Mouse (Mus musculus) hindbrain, embryonic 12.5 days (tissue): ENCODE results near the gene Dner. TPM values are rescaled to one million over a fixed set of nuclear protein-coding genes. Genes with fewer than 3 reads are reported as not detected.
A peak's percentile ranks its signal among the peaks of the same experiment; 100 is the strongest.

Experiments used
- ATAC-seq: fragments of 200-750 bp; cut with Nextera tagmentation; 2 replicates; pipeline ENCODE4 v1.8.0; 2017; ENCODE audit warnings: moderate TSS enrichment; ENCODE audit not compliant: low FRiP score
- H3K27ac ChIP-seq: fragments of 300-500 bp; sonication (generic); 2 replicates; pipeline ENCODE4 v1.5.1; 2016; ENCODE audit warnings: mild to moderate bottlenecking
- H3K27me3 ChIP-seq: fragments of 300-500 bp; sonication (generic); 2 replicates; pipeline ENCODE4 v1.6.1; 2016; ENCODE audit warnings: mild to moderate bottlenecking
- H3K36me3 ChIP-seq: fragments of 300-500 bp; sonication (generic); 2 replicates; pipeline ENCODE4 v1.6.1; 2016; ENCODE audit warnings: mild to moderate bottlenecking
- H3K4me1 ChIP-seq: fragments of 300-500 bp; sonication (generic); 2 replicates; pipeline ENCODE4 v1.6.1; 2016
- H3K4me2 ChIP-seq: fragments of 300-500 bp; sonication (generic); replicated peaks from 2 replicates; pipeline ENCODE4 v1.6.1; 2016; ENCODE audit warnings: mild to moderate bottlenecking
- H3K4me3 ChIP-seq: fragments of 300-500 bp; sonication (generic); 2 replicates; pipeline ENCODE4 v1.5.1; 2016; ENCODE audit warnings: mild to moderate bottlenecking
- H3K9ac ChIP-seq: fragments of 300-500 bp; sonication (generic); 2 replicates; pipeline ENCODE4 v1.6.1; 2016; ENCODE audit warnings: mild to moderate bottlenecking, moderate library complexity
- H3K9me3 ChIP-seq: fragments of 300-500 bp; sonication (generic); replicated peaks from 2 replicates; pipeline ENCODE4 v1.6.1; 2016; ENCODE audit warnings: mild to moderate bottlenecking
- WGBS: fragments of 180-500 bp; shearing (Covaris S2); methylation state at CpG from one replicate; pipeline ENCODE4 v1.1.7; 2016; 5-methylcytosine and 5-hydroxymethylcytosine counted together
- polyA plus RNA-seq: library from polyadenylated mRNA; unstranded; fragments of >200 nt; fragmentation: Nextera tagmentation; extraction: Ambion mirVana; gene quantifications from 2 replicates; pipeline ENCODE4 v1.2.1, GENCODE M21; 2016

Dner gene
- polyA plus RNA-seq, 1 experiment from 2014 or later, result 130 TPM

DNA sequence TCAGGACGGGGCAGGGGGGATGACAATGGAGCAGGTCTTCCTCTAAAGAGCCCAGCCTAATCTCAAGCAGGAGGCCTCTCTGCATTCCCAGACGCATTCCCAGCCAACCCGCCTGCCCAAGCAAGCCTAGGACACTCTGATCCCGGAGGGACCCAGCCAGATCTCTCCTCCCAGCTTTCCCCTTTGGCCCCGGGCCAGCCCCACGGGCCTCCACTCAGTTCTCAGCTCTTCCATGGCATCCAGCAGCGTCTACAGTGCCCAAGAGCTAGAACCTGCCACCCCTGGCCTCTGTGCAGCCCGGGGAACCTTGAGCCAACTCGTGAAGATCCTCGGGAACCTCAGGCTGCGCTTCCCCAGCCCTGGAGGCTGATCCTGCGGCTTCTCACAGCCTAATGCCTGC lies 291.1 kb downstream of the Dner start:
- Histone ChIP-seq H3K4me1 (0 out of 2 replicates have a peak, but pooled peaks cover 3% of the 10 kb centered on the region), H3K27me3 (no peaks in the 10 kb centered on the region), H3K27ac (no peak overlapping the region), H3K9ac (no peak overlapping the region), H3K36me3 (no peaks in the 10 kb centered on the region), H3K4me2 (no peak overlapping the region), H3K4me3 (no peak overlapping the region), H3K9me3 (no peaks in the 10 kb centered on the region)
- ATAC-seq, result no peak
- WGBS, result 54% methylated on average over 12 of the region's 12 CpGs

DNA sequence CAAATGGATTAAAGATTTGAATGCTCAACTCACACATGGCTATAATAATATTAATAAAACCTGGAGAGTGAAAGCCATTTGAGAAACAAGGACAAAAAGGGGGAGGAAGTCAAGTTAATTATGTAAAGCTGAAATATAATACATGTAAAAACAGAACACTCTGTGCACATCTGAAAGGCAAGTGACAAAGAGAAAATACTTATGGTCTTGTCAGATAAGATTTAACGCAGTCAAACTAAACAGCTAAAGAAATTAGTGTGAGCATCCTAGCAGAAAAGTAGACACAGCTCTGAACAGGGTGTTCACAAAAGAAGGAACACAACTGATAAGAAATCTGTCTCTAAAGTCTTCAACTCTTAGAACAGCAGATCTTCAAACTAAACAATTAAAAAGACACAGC lies 293.9 kb downstream of the Dner start:
- Histone ChIP-seq H3K4me3 (no peak overlapping the region), H3K27ac (no peak overlapping the region), H3K27me3 (no peaks in the 10 kb centered on the region), H3K4me1 (0 out of 2 replicates have a peak, but pooled peaks cover 3% of the 10 kb centered on the region), H3K4me2 (no peak overlapping the region), H3K9ac (no peak overlapping the region), H3K9me3 (no peaks in the 10 kb centered on the region), H3K36me3 (no peaks in the 10 kb centered on the region)
- WGBS, result 86% methylated on average over 1 of the region's 1 CpGs
- no peak for ATAC-seq

- no peaks in the 10 kb centered on the region for H3K4me1 ChIP-seq
- 84% methylated on average over 3 of the region's 3 CpGs for WGBS
- H3K36me3 ChIP-seq, result 0 out of 2 replicates have a peak, but pooled peaks cover 3% of the 10 kb centered on the region
- no peak for ATAC-seq
- H3K9me3 ChIP-seq, result no peaks in the 10 kb centered on the region
- no peak overlapping the region for H3K4me3 ChIP-seq
- H3K27me3 ChIP-seq, result no peaks in the 10 kb centered on the region
- no peak overlapping the region for H3K27ac ChIP-seq
- H3K4me2 ChIP-seq, result no peak overlapping the region
- H3K9ac ChIP-seq, result no peak overlapping the region
Measured at GRCm38 (mm10) chr1:84399671-84400070, 296.4 kb downstream of the Dner start.

DNA sequence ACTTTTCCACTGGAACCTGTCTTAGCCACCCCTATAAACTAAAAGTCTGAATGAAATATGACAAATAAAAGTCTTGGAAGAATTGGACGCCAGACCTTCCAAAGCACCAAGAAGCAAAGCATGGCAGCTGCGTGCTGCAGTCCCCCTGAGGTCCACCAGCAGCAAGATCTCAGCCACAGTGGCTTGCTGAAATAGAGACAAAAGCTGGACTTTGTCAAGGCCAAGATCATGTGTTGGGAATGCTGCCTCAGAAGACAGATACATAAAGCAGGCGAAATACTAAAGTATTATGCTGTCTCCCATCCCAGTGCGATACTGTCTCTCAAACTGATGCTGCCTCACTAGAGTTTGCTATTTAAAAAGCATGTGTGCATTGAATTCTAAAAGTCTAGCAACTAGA lies 296.9 kb downstream of the Dner start:
- no peak for ATAC-seq
- 91% methylated on average over 4 of the region's 4 CpGs for WGBS

GRCm38 (mm10) chr1:84396787-84397186 lies 299.2 kb downstream of the Dner start:
- no peaks in the 10 kb centered on the region for H3K9me3 ChIP-seq

More for the DNA sequence above, 296.9 kb downstream of the Dner start:
- no peaks in the 10 kb centered on the region for H3K9me3 ChIP-seq
- H3K27ac ChIP-seq, result no peak overlapping the region
- no peaks in the 10 kb centered on the region for H3K4me1 ChIP-seq
- H3K36me3 ChIP-seq, result 0 out of 2 replicates have a peak, but pooled peaks cover 3% of the 10 kb centered on the region
- H3K4me3 ChIP-seq, result no peak overlapping the region
- H3K4me2 ChIP-seq, result no peak overlapping the region
- H3K27me3 ChIP-seq, result no peaks in the 10 kb centered on the region
- H3K9ac ChIP-seq, result no peak overlapping the region

DNA sequence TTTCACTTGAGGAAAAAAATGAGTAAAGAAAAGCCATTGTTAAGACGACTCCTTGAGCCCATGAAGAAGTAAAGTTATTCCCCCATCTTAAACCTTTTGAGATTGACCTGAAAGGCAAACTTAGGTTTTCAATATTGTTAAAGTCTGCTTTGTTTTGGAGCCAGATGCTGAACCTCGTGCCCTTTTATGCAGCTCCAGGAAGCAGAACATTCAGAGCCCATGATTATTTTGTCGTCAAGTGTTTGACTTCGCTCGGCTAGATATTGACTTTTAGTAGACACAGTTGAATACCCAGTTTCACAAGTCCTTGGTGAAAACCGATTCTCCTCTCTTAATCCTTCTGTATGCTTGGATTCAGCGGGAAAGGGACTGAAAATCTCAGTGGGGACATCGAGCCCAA lies 300.1 kb downstream of the Dner start:
- WGBS, result 79% methylated on average over 8 of the region's 8 CpGs
- no peak overlapping the region for H3K4me3 ChIP-seq

More at GRCm38 (mm10) chr1:84396787-84397186, 299.2 kb downstream of the Dner start:
- H3K4me1 ChIP-seq, result no peaks in the 10 kb centered on the region
- no peaks in the 10 kb centered on the region for H3K27me3 ChIP-seq
- ATAC-seq, result no peak
- H3K36me3 ChIP-seq, result 0 out of 2 replicates have a peak, but pooled peaks cover 3% of the 10 kb centered on the region
- H3K4me2 ChIP-seq, result no peak overlapping the region
- no peak overlapping the region for H3K27ac ChIP-seq
- WGBS, result 84% methylated on average over 3 of the region's 3 CpGs
- H3K4me3 ChIP-seq, result no peak overlapping the region
- H3K9ac ChIP-seq, result no peak overlapping the region

DNA sequence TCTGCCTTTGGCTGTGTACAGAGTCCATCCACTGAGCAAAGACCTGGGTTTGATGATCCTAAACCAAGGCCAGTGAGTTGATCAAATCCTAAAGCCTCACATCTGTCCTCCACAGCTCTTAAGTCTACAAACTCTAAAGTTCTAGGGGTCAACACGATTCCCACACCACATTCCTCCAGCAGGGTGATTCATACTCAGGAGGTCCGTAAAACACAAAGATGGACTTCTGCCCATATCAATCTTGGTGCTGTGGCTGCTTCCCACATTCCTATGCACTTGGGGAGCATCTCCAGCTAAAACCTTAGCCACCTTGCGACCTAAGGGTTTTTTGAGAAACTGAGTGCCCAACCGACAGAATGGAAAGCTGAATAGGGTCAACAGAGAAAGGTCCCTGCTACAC lies 305.1 kb downstream of the Dner start:
- Histone ChIP-seq H3K4me3 (no peak overlapping the region), H3K9me3 (no peaks in the 10 kb centered on the region), H3K27ac (no peak overlapping the region), H3K27me3 (no peaks in the 10 kb centered on the region), H3K4me1 (no peaks in the 10 kb centered on the region), H3K36me3 (0 out of 2 replicates have a peak, but pooled peaks cover 3% of the 10 kb centered on the region), H3K9ac (no peak overlapping the region), H3K4me2 (no peak overlapping the region)
- 82% methylated on average over 4 of the region's 4 CpGs for WGBS
- ATAC-seq, result no peak

More for the DNA sequence above, 300.1 kb downstream of the Dner start:
- H3K27ac ChIP-seq, result no peak overlapping the region
- H3K27me3 ChIP-seq, result no peaks in the 10 kb centered on the region
- 0 out of 2 replicates have a peak, but pooled peaks cover 3% of the 10 kb centered on the region for H3K36me3 ChIP-seq
- no peaks in the 10 kb centered on the region for H3K9me3 ChIP-seq
- no peak for ATAC-seq
- no peak overlapping the region for H3K9ac ChIP-seq
- H3K4me1 ChIP-seq, result no peaks in the 10 kb centered on the region
- H3K4me2 ChIP-seq, result no peak overlapping the region

DNA sequence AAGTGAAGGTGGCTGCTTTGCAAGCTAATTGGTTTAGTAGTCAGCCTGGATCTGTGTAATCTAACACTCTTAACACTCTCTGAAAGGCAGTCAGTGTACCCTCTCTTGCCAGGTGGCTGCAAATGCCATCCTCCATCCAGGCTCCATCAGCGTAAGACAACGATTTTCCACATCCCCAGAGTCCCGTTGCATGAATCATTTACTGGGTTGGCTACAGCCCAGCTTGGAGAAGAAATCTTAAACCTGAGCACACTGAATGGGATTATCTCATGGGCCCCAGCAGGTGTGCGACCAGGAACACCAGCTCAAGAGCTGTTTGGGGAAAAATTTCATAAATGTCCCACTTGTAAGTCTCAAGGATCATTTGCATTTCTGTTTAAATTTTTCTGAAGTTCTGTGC lies 308.4 kb downstream of the Dner start:
- Histone ChIP-seq H3K4me3 (no peak overlapping the region), H3K9me3 (no peaks in the 10 kb centered on the region), H3K27ac (peak overlapping the region; percentile 35; the same call in 1 of the 2 replicates), H3K36me3 (peaks cover 10% of the 10 kb centered on the region; the same call in 1 of the 2 replicates), H3K4me2 (no peak overlapping the region), H3K27me3 (no peaks in the 10 kb centered on the region), H3K9ac (no peak overlapping the region), H3K4me1 (no peaks in the 10 kb centered on the region)
- ATAC-seq, result no peak
- 64% methylated on average over 4 of the region's 4 CpGs for WGBS

GRCm38 (mm10) chr1:84386481-84387146 lies 309.4 kb downstream of the Dner start:
- Histone ChIP-seq H3K9me3 (no peaks in the 10 kb centered on the region), H3K27ac (no peak overlapping the region), H3K36me3 (peaks cover 10% of the 10 kb centered on the region; the same call in 1 of the 2 replicates), H3K27me3 (no peaks in the 10 kb centered on the region), H3K9ac (no peak overlapping the region), H3K4me2 (no peak overlapping the region), H3K4me1 (no peaks in the 10 kb centered on the region), H3K4me3 (no peak overlapping the region)
- no peak for ATAC-seq
- 86% methylated on average over 8 of the region's 8 CpGs for WGBS

GRCm38 (mm10) chr1:84382709-84383108 lies 313.3 kb downstream of the Dner start:
- Histone ChIP-seq H3K4me2 (no peak overlapping the region), H3K9me3 (no peaks in the 10 kb centered on the region), H3K27ac (no peak overlapping the region), H3K36me3 (peaks cover 10% of the 10 kb centered on the region; the same call in 1 of the 2 replicates), H3K9ac (no peak overlapping the region), H3K27me3 (no peaks in the 10 kb centered on the region), H3K4me3 (no peak overlapping the region), H3K4me1 (no peaks in the 10 kb centered on the region)
- ATAC-seq, result no peak
- WGBS, result 89% methylated on average over 1 of the region's 1 CpGs

- Histone ChIP-seq H3K27me3 (no peaks in the 10 kb centered on the region), H3K36me3 (peaks cover 10% of the 10 kb centered on the region; the same call in 1 of the 2 replicates), H3K4me1 (no peaks in the 10 kb centered on the region), H3K9me3 (no peaks in the 10 kb centered on the region), H3K9ac (no peak overlapping the region), H3K4me2 (no peak overlapping the region), H3K27ac (no peak overlapping the region), H3K4me3 (no peak overlapping the region)
- 94% methylated on average over 5 of the region's 5 CpGs for WGBS
- ATAC-seq, result no peak
Measured at GRCm38 (mm10) chr1:84382064-84382463, 314.0 kb downstream of the Dner start.

DNA sequence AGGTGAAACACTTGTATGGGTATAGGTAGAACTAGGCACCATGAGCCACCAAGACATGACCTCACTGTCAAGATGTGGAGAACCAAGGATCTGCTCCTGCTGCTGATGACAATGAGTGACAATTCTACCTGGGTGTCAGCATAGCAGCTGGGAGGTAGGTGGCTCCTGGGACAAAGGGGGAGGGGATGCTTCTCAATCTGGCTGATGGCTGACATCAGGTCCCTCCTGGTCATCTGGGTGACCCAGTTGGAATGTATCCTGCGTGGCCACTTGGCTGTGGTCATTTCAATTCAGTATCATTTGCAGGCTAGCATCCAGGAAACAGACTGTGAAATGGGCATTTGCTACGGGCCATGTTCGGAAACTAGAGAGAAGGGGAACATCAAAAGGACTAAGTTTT lies 315.1 kb downstream of the Dner start:
- 77% methylated on average over 3 of the region's 3 CpGs for WGBS
- H3K4me1 ChIP-seq, result no peaks in the 10 kb centered on the region
- no peak overlapping the region for H3K9ac ChIP-seq
- peaks cover 10% of the 10 kb centered on the region; the same call in 1 of the 2 replicates for H3K36me3 ChIP-seq
- H3K27ac ChIP-seq, result no peak overlapping the region
- no peak overlapping the region for H3K4me3 ChIP-seq
- H3K4me2 ChIP-seq, result no peak overlapping the region
- H3K9me3 ChIP-seq, result no peaks in the 10 kb centered on the region
- no peaks in the 10 kb centered on the region for H3K27me3 ChIP-seq
- ATAC-seq, result no peak

DNA sequence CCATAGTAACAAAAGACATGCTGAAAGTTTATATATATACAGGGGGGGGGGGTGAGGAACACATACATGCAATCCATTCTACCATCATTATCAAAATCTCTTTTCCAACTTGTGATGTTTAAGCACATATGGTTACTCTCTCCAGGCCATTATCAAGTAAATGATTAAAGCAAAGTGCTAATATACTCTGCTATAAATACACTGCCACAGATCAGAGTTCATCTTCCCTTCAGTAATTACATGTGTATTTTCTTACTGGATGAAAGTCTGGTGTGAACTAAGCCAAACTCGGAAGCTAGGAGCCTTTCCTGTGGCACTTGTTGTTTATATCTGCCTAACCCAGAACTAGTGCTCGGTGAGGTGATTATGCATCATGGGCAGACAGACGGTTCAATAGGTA lies 328.3 kb downstream of the Dner start:
- WGBS, result 88% methylated on average over 3 of the region's 3 CpGs
- H3K4me2 ChIP-seq, result no peak overlapping the region

More for the DNA sequence above, 328.3 kb downstream of the Dner start:
- Histone ChIP-seq H3K4me3 (no peak overlapping the region), H3K36me3 (no peaks in the 10 kb centered on the region), H3K27me3 (no peaks in the 10 kb centered on the region), H3K4me1 (peaks cover 6% of the 10 kb centered on the region; the same call in 1 of the 2 replicates), H3K9ac (no peak overlapping the region), H3K27ac (no peak overlapping the region), H3K9me3 (no peaks in the 10 kb centered on the region)
- ATAC-seq, result no peak
